In genomic region chr4:133005233-133005632, GRCm38 (mm10) we compare ENCODE assay signal across 8 mouse cellular contexts. TPM values are rescaled to one million over a fixed set of nuclear protein-coding genes. Genes with fewer than 3 reads are reported as not detected.
DNase-seq lines count a peak whose midpoint lies in the region; ATAC-seq and TF ChIP-seq lines count a peak whose summit lies in the region.

No protein-coding gene starts in this region.

- H3K4me1 ChIP-seq in bone marrow, adult 2 months (ENCODE audit: control insufficient read depth, insufficient read depth, low read length), result no peaks in the 10 kb centered on the region; the same call in 1 of the 2 replicates
- no peaks in the 10 kb centered on the region for H3K4me1 ChIP-seq in embryonic fibroblast, embryonic 13.5 days (ENCODE audit: control insufficient read depth, insufficient read depth, low read length)
- H3K4me1 ChIP-seq in liver, embryonic 13.5 days (replicated peaks), result peaks cover 46% of the 10 kb centered on the region
- peaks cover 6% of the 10 kb centered on the region; the same call in 1 of the 2 replicates for H3K4me1 ChIP-seq in olfactory bulb, adult 2 months (ENCODE audit: control insufficient read depth, insufficient read depth, low read length)

- DNase-seq in urinary bladder, postnatal 14 days (ENCODE audit: low spot score), result peak; percentile 73
- no peak for DNase-seq in urinary bladder, adult 2 months (ENCODE audit: low spot score)
- DNase-seq in induced T-regulatory cell, adult 2 months (ENCODE audit: low read depth), result peak; percentile 90
- DNase-seq in liver, embryonic 13.5 days, result peak; percentile 59
- DNase-seq in urinary bladder, postnatal 36 days (ENCODE audit: low spot score in 2 of 2), result peak; percentile 65 to 68

- H3K4me3 ChIP-seq in bone marrow, adult 2 months (replicated peaks; ENCODE audit: control insufficient read depth, low read depth, low read length), result no peak overlapping the region
- H3K4me3 ChIP-seq in embryonic fibroblast, embryonic 13.5 days (ENCODE audit: insufficient read depth, low read length), result no peak overlapping the region
- H3K4me3 ChIP-seq in liver, embryonic 13.5 days (replicated peaks), result no peak overlapping the region
- H3K4me3 ChIP-seq in olfactory bulb, adult 2 months (ENCODE audit: insufficient read depth, low read depth, low read length), result no peak overlapping the region

- no peaks in the 10 kb centered on the region for H3K36me3 ChIP-seq in liver, embryonic 13.5 days

- no peak for TF ChIP-seq POLR2A in bone marrow, adult 2 months (IDR thresholded peaks at IDR 0.05; ENCODE audit: borderline replicate concordance, control insufficient read depth, low read depth, low read length)
- TF ChIP-seq POLR2A in embryonic fibroblast, embryonic 13.5 days (IDR thresholded peaks at IDR 0.05; ENCODE audit: low read depth, low read length), result no peak
- TF ChIP-seq POLR2A in olfactory bulb, adult 2 months (IDR thresholded peaks at IDR 0.05; ENCODE audit: insufficient read depth, low read depth, low read length), result no peak

- H3K9me3 ChIP-seq in liver, embryonic 13.5 days (replicated peaks), result no peaks in the 10 kb centered on the region

- H3K27me3 ChIP-seq in liver, embryonic 13.5 days, result peaks cover 11% of the 10 kb centered on the region

- no peak overlapping the region for H3K27ac ChIP-seq in bone marrow, adult 2 months (ENCODE audit: control insufficient read depth, insufficient read depth, low read depth, low read length, poor library complexity)
- no peak overlapping the region for H3K27ac ChIP-seq in embryonic fibroblast, embryonic 13.5 days (ENCODE audit: insufficient read depth, low read length)
- H3K27ac ChIP-seq in liver, embryonic 13.5 days, result no peak overlapping the region
- no peak overlapping the region for H3K27ac ChIP-seq in olfactory bulb, adult 2 months (ENCODE audit: insufficient read depth, low read depth, low read length)

- TF ChIP-seq CTCF in bone marrow, adult 2 months (IDR thresholded peaks at IDR 0.05; ENCODE audit: control insufficient read depth, insufficient read depth, low read length), result peak; percentile 99
- peak; percentile 96 for TF ChIP-seq CTCF in embryonic fibroblast, embryonic 13.5 days (IDR thresholded peaks at IDR 0.05; ENCODE audit: borderline replicate concordance, insufficient read depth, low read length)
- 0 out of 2 replicates have a peak, but pooled peaks have one; percentile 11 for TF ChIP-seq CTCF in olfactory bulb, adult 2 months (IDR thresholded peaks at IDR 0.05; ENCODE audit: insufficient read depth, low read depth, low read length)

- H3K9ac ChIP-seq in liver, embryonic 13.5 days, result no peak overlapping the region

- WGBS in bone marrow, adult 2 months, result 7% methylated on average over 3 of the region's 3 CpGs
- WGBS in liver, embryonic 13.5 days (ENCODE audit: insufficient replicate concordance), result 4% methylated on average over 3 of the region's 3 CpGs
- WGBS in olfactory bulb, adult 2 months, result 5% methylated on average over 3 of the region's 3 CpGs

- H3K4me2 ChIP-seq in liver, embryonic 13.5 days, result no peak overlapping the region

- ATAC-seq in liver, embryonic 13.5 days (ENCODE audit: low read depth), result no peak

RNA-seq across cellular contexts. Expression of gene Ahdc1, which starts 5.8 kb away (rescaled TPM):
- polyA plus RNA-seq in urinary bladder, adult 2 months (2012; rRNA removed), result 5.3 and 13.3 TPM in 2 replicates
- polyA plus RNA-seq in bone marrow, adult 2 months (2011; ENCODE audit: insufficient read depth, insufficient read length, low replicate concordance, missing spikeins), result 20.1 and 21.7 TPM in 2 replicates
- 37.5 and 46.0 TPM in 2 replicates for polyA plus RNA-seq in embryonic fibroblast, embryonic 13.5 days (2011; ENCODE audit: insufficient read length, low read depth, missing spikeins)
- 1.3 and 1.4 TPM in 2 replicates for polyA plus RNA-seq in liver, embryonic 13.5 days (2015; fragmentation: Nextera tagmentation; extraction: Ambion mirVana)
- polyA plus RNA-seq in olfactory bulb, adult 2 months (2012; ENCODE audit: insufficient read depth, insufficient read length, low replicate concordance, missing spikeins), result not detected in 2 replicates

RNA-seq across cellular contexts. Expression of gene Fgr, which starts 31.3 kb away (rescaled TPM):
- polyA plus RNA-seq in urinary bladder, adult 2 months (2012; rRNA removed), result 1.3 and 1.8 TPM in 2 replicates
- polyA plus RNA-seq in bone marrow, adult 2 months (2011; ENCODE audit: insufficient read depth, insufficient read length, low replicate concordance, missing spikeins), result 16.1 and 53.3 TPM in 2 replicates
- polyA plus RNA-seq in embryonic fibroblast, embryonic 13.5 days (2011; ENCODE audit: insufficient read length, low read depth, missing spikeins), result not detected in 2 replicates
- polyA plus RNA-seq in liver, embryonic 13.5 days (2015; fragmentation: Nextera tagmentation; extraction: Ambion mirVana), result 0.47 and 0.65 TPM in 2 replicates
- not detected in 2 replicates for polyA plus RNA-seq in olfactory bulb, adult 2 months (2012; ENCODE audit: insufficient read depth, insufficient read length, low replicate concordance, missing spikeins)

Comparison
In these comparisons a context has a peak if more than half of its experiments do, and no peak if none do; other contexts are left out.
1. CTCF ChIP-seq: peak in every context shown above with its lines; median percentile 99 in bone marrow, adult 2 months; 96 in embryonic fibroblast, embryonic 13.5 days; 11 in olfactory bulb, adult 2 months.